Mouse (Mus musculus) liver, embryonic 15.5 days (tissue): ENCODE data around the gene Mreg. TPM values are rescaled to one million over a fixed set of nuclear protein-coding genes. Genes with fewer than 3 reads are reported as not detected.
A peak's percentile ranks its signal among the peaks of the same experiment; 100 is the strongest.

Experiments used
- ATAC-seq: fragments of 200-750 bp; cut with Nextera tagmentation; 2 replicates; pipeline ENCODE4 v1.8.0; 2017; ENCODE audit warnings: moderate number of reproducible peaks, mild to moderate bottlenecking, moderate library complexity; ENCODE audit not compliant: insufficient read depth
- H3K27ac ChIP-seq: fragments of 300-500 bp; sonication (generic); replicated peaks from 2 replicates; pipeline ENCODE4 v1.5.1; 2015; ENCODE audit warnings: mild to moderate bottlenecking, inconsistent platforms
- H3K27me3 ChIP-seq: fragments of 300-500 bp; sonication (generic); 2 replicates; pipeline ENCODE4 v1.6.1; 2015; ENCODE audit warnings: mild to moderate bottlenecking, inconsistent platforms
- H3K36me3 ChIP-seq: fragments of 300-500 bp; sonication (generic); replicated peaks from 2 replicates; pipeline ENCODE4 v1.6.1; 2015; ENCODE audit warnings: moderate library complexity, mild to moderate bottlenecking, inconsistent platforms
- H3K4me1 ChIP-seq: fragments of 300-500 bp; sonication (generic); replicated peaks from 2 replicates; pipeline ENCODE4 v1.6.1; 2015; ENCODE audit warnings: inconsistent platforms
- H3K4me2 ChIP-seq: fragments of 300-500 bp; sonication (generic); 2 replicates; pipeline ENCODE4 v1.6.1; 2015; ENCODE audit warnings: moderate library complexity, mild to moderate bottlenecking, inconsistent platforms
- H3K4me3 ChIP-seq: fragments of 300-500 bp; sonication (generic); replicated peaks from 2 replicates; pipeline ENCODE4 v1.5.1; 2015; ENCODE audit warnings: mild to moderate bottlenecking, inconsistent platforms
- H3K9ac ChIP-seq: fragments of 300-500 bp; sonication (generic); 2 replicates; pipeline ENCODE4 v1.6.1; 2015; ENCODE audit warnings: moderate library complexity, mild to moderate bottlenecking, inconsistent platforms
- H3K9me3 ChIP-seq: fragments of 300-500 bp; sonication (generic); replicated peaks from 2 replicates; pipeline ENCODE4 v1.6.1; 2016; ENCODE audit warnings: inconsistent platforms
- WGBS: fragments of 180-500 bp; shearing (Covaris S2); methylation state at CpG from one replicate; pipeline ENCODE4 v1.1.7; 2015; ENCODE audit warnings: mixed read lengths; ENCODE audit not compliant: insufficient replicate concordance; 5-methylcytosine and 5-hydroxymethylcytosine counted together
- polyA plus RNA-seq: library from polyadenylated mRNA; unstranded; fragments of >200 nt; fragmentation: Nextera tagmentation; extraction: Ambion mirVana; gene quantifications from 2 replicates; pipeline ENCODE4 v1.2.1, GENCODE M21; 2015

Gene Mreg
- polyA plus RNA-seq, 1 experiment from 2014 or later: 7.6 TPM

DNA sequence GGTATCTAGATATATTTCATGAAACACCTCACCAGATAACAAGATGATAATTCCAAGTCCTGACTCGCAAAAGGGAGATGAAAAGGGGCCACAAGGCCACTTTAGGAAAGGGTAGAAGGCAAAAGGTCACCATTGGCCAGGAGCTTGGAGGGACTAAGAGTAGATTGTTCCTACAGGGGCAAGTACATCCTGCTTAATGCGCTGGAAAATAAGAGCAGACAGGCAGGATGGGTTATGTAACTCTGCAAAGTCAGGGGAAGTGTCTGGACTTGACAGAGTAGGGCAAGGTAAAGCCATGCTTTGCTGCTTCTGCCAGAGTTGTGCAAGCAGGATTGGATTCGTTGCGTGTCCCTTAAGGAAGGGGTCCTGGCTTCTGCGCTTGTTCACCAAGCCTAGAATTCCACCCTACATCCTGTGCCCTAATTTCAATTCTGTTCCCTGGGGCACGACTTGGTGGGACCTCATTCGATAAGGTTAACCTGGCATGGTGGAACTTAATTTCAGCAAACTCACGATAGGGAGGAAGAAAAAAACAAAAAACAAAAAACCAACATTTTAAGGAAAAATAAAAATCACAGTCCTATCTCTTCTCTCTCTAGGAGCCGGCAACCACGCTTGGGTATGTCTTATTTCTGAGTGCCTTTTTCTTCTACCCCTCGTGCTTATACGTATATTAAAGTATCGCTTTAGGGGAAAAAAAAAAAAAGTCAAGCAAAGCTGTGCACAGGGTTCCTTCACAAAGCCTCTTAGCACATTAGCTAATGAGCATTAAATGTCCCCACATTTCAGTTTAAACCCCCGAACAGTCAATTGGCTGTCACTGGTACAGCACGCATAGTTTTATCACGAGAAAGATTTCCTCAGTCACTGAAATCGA, 1.1 kb downstream of the Mreg start:
- H3K9ac ChIP-seq: peak overlapping the region; percentile 52; the same call in 1 of the 2 replicates
- WGBS: 19% methylated on average over 17 of the region's 17 CpGs
- H3K27me3 ChIP-seq: peaks cover 42% of the 10 kb centered on the region
- no peaks in the 10 kb centered on the region for H3K9me3 ChIP-seq
- H3K4me3 ChIP-seq: peak overlapping the region; percentile 63
- no peaks in the 10 kb centered on the region for H3K36me3 ChIP-seq
- 0 out of 2 replicates have a peak overlapping the region, but pooled peaks have one; percentile 29 for H3K27ac ChIP-seq
- ATAC-seq: no peak
- peak overlapping the region; percentile 73 for H3K4me2 ChIP-seq
- no peaks in the 10 kb centered on the region; the same call in 1 of the 2 replicates for H3K4me1 ChIP-seq

DNA sequence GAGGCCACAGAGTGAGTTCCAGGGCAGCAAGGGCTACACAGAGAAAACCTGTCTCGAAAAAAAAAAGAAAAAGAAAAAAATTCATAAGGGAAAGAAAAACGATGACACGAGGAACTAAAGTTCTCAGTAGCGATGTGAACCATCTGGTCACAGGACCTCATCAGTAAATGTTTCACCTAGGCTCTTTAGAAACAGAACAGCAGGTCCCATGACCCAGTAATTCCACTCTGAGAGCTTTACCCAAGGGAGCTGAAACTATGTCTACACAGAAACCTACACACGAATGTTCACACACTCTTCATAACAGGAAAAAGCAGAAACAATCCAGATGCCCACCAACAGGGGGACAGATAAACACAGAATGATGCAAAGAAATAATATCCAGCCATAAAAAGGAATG, 4.0 kb downstream of the Mreg start:
- no peak overlapping the region for H3K9ac ChIP-seq
- no peak overlapping the region for H3K4me3 ChIP-seq
- peaks cover 31% of the 10 kb centered on the region for H3K27me3 ChIP-seq
- no peak overlapping the region for H3K4me2 ChIP-seq
- no peak for ATAC-seq
- no peaks in the 10 kb centered on the region for H3K36me3 ChIP-seq
- no peak overlapping the region for H3K27ac ChIP-seq
- WGBS: 67% methylated on average over 5 of the region's 5 CpGs
- H3K4me1 ChIP-seq: no peaks in the 10 kb centered on the region; the same call in 1 of the 2 replicates
- no peaks in the 10 kb centered on the region for H3K9me3 ChIP-seq

DNA sequence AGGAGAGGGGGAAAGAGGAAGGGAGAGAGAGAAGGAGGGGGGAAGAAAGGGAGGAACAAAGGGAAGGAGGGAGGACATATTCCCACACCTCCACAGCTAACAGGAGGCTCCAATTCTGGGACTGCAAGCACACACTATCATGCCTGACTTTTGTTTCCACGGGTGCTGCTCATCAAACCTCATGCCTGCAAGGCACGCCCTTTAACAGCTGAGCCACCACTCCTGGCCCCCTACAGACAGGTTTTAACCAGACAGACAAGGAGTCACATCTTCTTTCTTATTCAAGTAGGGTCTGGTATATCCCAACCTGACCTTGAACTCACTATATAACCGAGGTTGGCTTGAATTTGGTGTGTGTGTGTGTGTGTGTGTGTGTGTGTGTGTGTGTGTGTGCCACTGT, 7.0 kb downstream of the Mreg start:
- no peak for ATAC-seq
- Histone ChIP-seq H3K4me1 (no peaks in the 10 kb centered on the region; the same call in 1 of the 2 replicates), H3K4me3 (no peak overlapping the region), H3K4me2 (no peak overlapping the region), H3K27ac (no peak overlapping the region), H3K9me3 (no peaks in the 10 kb centered on the region), H3K9ac (no peak overlapping the region), H3K27me3 (0 out of 2 replicates have a peak, but pooled peaks cover 3% of the 10 kb centered on the region), H3K36me3 (no peaks in the 10 kb centered on the region)
- 42% methylated on average over 3 of the region's 3 CpGs for WGBS

DNA sequence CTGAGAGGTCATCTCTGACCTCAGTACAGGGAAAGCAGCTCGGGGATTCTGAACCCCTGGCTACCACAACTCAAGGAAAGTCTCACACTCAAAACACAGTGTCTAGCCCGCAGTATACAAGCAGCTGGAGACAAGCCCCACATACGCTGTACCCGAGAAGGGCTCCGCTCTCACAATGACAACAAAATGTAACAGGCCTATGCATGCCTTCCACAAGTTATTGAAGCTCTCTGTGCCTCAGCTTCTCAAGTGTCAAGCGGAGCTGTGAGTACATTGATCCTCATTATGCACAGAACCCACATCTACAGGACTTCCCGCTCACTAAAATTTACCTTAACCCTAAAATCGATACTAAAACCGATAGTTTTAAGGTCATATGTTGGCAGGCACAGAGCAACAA, 8.9 kb downstream of the Mreg start:
- H3K4me3 ChIP-seq: no peak overlapping the region
- no peaks in the 10 kb centered on the region for H3K36me3 ChIP-seq
- H3K9ac ChIP-seq: no peak overlapping the region
- H3K9me3 ChIP-seq: no peaks in the 10 kb centered on the region
- H3K27me3 ChIP-seq: no peaks in the 10 kb centered on the region
- no peak overlapping the region for H3K27ac ChIP-seq
- 68% methylated on average over 9 of the region's 9 CpGs for WGBS
- no peak for ATAC-seq
- no peak overlapping the region for H3K4me2 ChIP-seq
- no peaks in the 10 kb centered on the region; the same call in 1 of the 2 replicates for H3K4me1 ChIP-seq

DNA sequence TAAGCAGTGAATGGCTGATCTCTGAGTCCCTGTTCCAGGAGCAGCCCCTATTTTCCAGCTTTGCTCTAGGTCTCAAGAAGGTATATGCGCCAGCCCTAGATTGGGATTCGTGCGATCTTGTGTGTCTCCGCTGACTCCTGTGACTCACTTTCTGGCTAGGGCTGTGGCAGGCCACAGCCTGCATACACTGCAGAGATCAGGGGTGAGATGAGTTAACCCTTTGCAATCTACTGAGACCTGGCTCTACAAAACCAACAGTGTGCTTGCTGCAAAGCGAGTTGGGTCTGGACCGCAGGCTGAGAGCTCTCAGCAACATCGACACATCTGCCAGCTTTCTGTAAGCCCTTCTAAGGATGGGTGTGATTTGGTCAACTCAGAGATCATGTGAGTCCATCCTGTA, 9.4 kb downstream of the Mreg start:
- Histone ChIP-seq H3K27ac (no peak overlapping the region), H3K27me3 (no peaks in the 10 kb centered on the region), H3K4me2 (no peak overlapping the region), H3K9me3 (no peaks in the 10 kb centered on the region), H3K4me3 (no peak overlapping the region), H3K36me3 (no peaks in the 10 kb centered on the region), H3K4me1 (no peaks in the 10 kb centered on the region; the same call in 1 of the 2 replicates), H3K9ac (no peak overlapping the region)
- WGBS: 81% methylated on average over 7 of the region's 7 CpGs
- ATAC-seq: no peak

DNA sequence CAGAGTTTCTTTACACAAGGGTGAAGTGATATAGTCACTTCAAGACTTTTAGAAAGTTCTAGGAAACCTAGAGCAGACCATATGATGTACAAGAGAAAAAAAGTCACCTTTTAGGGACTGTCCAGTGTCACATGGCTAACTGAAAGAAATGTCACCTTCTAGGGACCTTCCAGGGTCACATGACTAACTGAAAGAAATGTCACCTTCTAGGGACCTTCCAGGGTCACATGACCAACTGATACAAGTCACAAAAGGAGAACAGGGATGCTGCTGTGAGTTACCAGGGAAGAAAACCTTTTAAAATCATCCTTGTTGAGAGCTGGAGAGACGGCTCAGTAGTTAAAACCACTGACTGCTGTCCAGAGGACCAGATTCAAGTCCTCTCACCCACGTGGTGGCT, 10.0 kb downstream of the Mreg start:
- no peak for ATAC-seq
- WGBS: 52% methylated on average over 2 of the region's 2 CpGs
- H3K9ac ChIP-seq: no peak overlapping the region
- no peak overlapping the region for H3K4me2 ChIP-seq
- no peaks in the 10 kb centered on the region; the same call in 1 of the 2 replicates for H3K4me1 ChIP-seq
- H3K27ac ChIP-seq: no peak overlapping the region
- no peaks in the 10 kb centered on the region for H3K36me3 ChIP-seq
- no peaks in the 10 kb centered on the region for H3K9me3 ChIP-seq
- H3K27me3 ChIP-seq: no peaks in the 10 kb centered on the region
- no peak overlapping the region for H3K4me3 ChIP-seq

DNA sequence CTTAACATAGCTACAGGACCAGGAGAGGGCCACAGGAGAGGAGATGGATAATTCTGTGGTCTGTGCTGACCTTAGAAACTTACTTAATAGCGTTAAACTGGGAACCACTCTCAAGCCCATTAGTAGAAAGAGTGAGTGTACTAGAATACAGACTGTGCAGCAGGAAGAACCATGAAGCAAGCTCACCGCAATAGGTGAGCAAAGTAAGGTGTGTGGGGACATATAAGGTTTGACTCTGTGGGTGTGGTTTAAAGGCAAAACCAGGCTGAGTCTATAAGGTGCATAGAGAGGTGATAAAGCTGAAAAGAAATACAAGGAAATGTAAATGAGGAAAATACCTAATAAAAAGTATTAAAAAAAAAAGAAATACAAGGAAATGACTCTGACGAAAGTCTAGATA, 11.0 kb downstream of the Mreg start:
- no peak overlapping the region for H3K9ac ChIP-seq
- no peak for ATAC-seq
- 61% methylated on average over 3 of the region's 3 CpGs for WGBS
- H3K36me3 ChIP-seq: no peaks in the 10 kb centered on the region
- H3K27me3 ChIP-seq: no peaks in the 10 kb centered on the region
- no peak overlapping the region for H3K4me3 ChIP-seq
- H3K4me1 ChIP-seq: no peaks in the 10 kb centered on the region
- H3K4me2 ChIP-seq: no peak overlapping the region
- H3K27ac ChIP-seq: no peak overlapping the region
- H3K9me3 ChIP-seq: no peaks in the 10 kb centered on the region

DNA sequence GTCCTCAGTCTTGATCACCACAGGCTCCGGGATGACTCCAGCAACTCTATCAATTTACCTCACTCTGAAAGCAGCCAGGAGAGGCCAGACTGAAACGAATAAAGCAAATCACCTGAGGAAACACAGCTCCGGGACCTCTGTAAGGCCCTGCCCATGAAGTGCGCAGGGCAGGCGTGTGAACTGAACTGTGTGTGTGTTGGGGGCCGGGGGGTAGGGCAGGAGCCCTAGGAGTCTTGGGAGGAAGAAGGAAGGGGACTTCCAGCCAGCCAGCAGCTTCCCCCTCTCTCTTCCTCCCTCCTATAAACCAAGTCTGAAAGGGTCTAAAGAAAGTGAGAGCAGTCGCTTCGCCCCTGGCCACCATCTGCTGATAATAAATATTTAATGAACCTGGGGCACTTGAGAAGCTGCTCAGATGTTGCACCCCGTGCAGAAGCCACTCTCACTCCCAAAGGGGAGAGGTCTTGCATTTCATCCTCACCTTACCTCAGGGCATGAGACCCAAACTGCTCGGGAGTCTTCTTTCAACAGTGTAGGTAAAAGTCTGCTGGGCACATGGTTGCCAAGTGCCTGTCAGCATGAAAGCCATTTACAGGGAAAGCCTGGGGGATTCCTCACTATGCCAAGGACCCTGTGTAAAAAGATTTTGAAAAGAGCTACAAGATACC, 13.8 kb downstream of the Mreg start:
- ATAC-seq: no peak
- H3K4me2 ChIP-seq: no peak overlapping the region
- H3K27me3 ChIP-seq: no peaks in the 10 kb centered on the region
- H3K9me3 ChIP-seq: no peaks in the 10 kb centered on the region
- H3K4me1 ChIP-seq: no peaks in the 10 kb centered on the region; the same call in 1 of the 2 replicates
- 49% methylated on average over 10 of the region's 10 CpGs for WGBS
- no peaks in the 10 kb centered on the region for H3K36me3 ChIP-seq
- H3K4me3 ChIP-seq: no peak overlapping the region
- H3K27ac ChIP-seq: no peak overlapping the region
- H3K9ac ChIP-seq: no peak overlapping the region

DNA sequence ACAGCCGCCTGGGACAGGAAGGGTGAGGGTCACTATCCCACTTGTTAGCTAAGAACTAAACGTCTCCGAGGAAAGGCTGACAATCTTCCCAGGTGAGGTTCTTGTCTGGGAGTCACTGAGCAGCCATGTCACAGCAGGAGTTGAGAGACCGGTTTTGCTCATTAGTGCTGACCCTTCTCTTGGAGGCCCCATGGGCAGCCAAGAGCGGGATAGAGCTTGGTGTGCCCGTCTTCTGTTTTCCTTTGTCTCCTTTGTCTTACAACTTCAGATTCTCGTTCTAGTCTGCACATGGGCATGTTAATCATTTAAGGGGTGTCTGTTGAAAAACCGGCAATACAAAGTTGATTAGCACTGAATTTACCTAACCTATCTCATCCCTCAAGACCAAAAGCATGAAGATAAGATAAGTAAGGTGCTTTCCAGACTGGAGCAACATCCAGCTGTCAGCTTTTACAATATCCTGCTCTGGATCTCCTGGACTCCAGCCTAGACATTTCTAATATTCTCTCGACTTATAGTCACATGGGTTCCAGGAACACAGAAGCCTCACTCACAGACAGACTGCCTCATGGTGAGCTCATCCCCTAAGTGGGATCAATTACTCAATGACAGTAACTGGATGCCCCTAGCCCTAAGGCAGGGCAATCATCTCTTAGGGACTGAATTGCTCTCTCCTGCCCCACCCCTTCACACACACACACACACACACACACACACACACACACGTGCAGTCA, 15.3 kb downstream of the Mreg start:
- Histone ChIP-seq H3K27me3 (no peaks in the 10 kb centered on the region), H3K4me3 (no peak overlapping the region), H3K4me1 (no peaks in the 10 kb centered on the region; the same call in 1 of the 2 replicates), H3K4me2 (no peak overlapping the region), H3K9ac (no peak overlapping the region), H3K27ac (no peak overlapping the region), H3K9me3 (no peaks in the 10 kb centered on the region), H3K36me3 (0 out of 2 replicates have a peak, but pooled peaks cover 1% of the 10 kb centered on the region)
- ATAC-seq: no peak
- WGBS: 44% methylated on average over 10 of the region's 10 CpGs

DNA sequence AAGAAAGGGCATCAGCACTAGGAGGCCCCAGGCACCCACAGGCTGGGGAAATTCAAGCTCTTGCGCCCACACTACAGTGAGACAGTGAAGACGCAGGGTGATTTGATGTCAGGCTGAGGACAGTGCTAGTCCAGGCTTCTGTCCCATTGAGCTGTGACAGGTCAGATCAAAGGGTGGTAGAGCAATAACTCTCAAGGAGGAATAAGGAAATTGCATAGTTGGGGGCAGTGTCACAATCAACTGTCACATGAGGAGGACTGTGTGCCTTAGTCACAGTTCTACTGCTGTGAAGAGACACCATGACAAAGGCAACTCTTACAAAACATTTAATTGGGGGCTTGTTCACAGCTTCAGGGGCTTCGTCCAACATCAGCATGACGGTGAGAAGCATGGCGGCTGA, 16.0 kb downstream of the Mreg start:
- Histone ChIP-seq H3K4me2 (no peak overlapping the region), H3K4me1 (no peaks in the 10 kb centered on the region; the same call in 1 of the 2 replicates), H3K9ac (no peak overlapping the region), H3K27me3 (no peaks in the 10 kb centered on the region), H3K9me3 (no peaks in the 10 kb centered on the region), H3K36me3 (0 out of 2 replicates have a peak, but pooled peaks cover 3% of the 10 kb centered on the region), H3K27ac (no peak overlapping the region), H3K4me3 (no peak overlapping the region)
- no peak for ATAC-seq
- 68% methylated on average over 5 of the region's 5 CpGs for WGBS

DNA sequence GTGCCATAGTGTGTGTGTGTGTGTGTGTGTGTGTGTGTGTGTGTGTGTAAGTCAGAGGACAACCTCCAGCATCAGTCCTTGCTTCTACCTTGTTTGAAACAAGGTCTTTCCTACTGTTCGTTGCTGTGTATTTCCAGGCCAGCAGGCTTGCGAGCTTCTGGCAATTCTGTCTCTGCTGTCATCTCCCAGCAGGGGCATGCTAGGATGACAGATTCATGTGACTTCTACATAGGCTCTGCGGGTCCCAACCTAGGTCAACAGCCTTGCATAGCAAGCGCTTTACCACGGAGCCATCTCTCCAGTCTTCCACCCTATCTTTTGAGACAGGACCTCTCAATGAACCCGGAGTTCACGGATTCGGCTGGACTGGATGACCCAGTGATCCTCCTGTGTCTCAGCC, 20.7 kb downstream of the Mreg start:
- Histone ChIP-seq H3K4me3 (no peak overlapping the region), H3K4me1 (no peaks in the 10 kb centered on the region; the same call in 1 of the 2 replicates), H3K4me2 (no peak overlapping the region), H3K9ac (no peak overlapping the region), H3K27ac (no peak overlapping the region), H3K9me3 (no peaks in the 10 kb centered on the region), H3K36me3 (0 out of 2 replicates have a peak, but pooled peaks cover 3% of the 10 kb centered on the region), H3K27me3 (no peaks in the 10 kb centered on the region)
- 81% methylated on average over 8 of the region's 8 CpGs for WGBS
- ATAC-seq: no peak
